Mouse (Mus musculus) hindbrain, postnatal 0 days (tissue): ENCODE measurements around the gene Rnh1. TPM values are rescaled to one million over a fixed set of nuclear protein-coding genes. Genes with fewer than 3 reads are reported as not detected.

Experiments used
- ATAC-seq: fragments of 200-750 bp; cut with Nextera tagmentation; 2 replicates; pipeline ENCODE4 v1.8.0; 2017; ENCODE audit warnings: mild to moderate bottlenecking, moderate TSS enrichment, moderate library complexity
- DNase-seq: peaks from one replicate; pipeline ENCODE4 v3.0.0-alpha.2; 2015; ENCODE audit warnings: low spot score
- H3K27ac ChIP-seq: fragments of 300-500 bp; sonication (generic); 2 replicates; pipeline ENCODE4 v1.5.1; 2014; ENCODE audit warnings: mild to moderate bottlenecking
- H3K27me3 ChIP-seq: fragments of 300-500 bp; sonication (generic); 2 replicates; pipeline ENCODE4 v1.6.1; 2014; ENCODE audit warnings: low read length, mixed read lengths; ENCODE audit not compliant: insufficient read depth
- H3K36me3 ChIP-seq: fragments of 300-500 bp; sonication (generic); 2 replicates; pipeline ENCODE4 v1.6.1; 2014; ENCODE audit warnings: low read length, mixed read lengths; ENCODE audit not compliant: insufficient read depth
- H3K4me1 ChIP-seq: fragments of 300-500 bp; sonication (generic); 2 replicates; pipeline ENCODE4 v1.6.1; 2014; ENCODE audit warnings: antibody characterized with exemption, low read length, mixed read lengths; ENCODE audit not compliant: insufficient read depth
- H3K4me2 ChIP-seq: fragments of 300-500 bp; sonication (generic); 2 replicates; pipeline ENCODE4 v1.6.1; 2014; ENCODE audit warnings: low read depth, mild to moderate bottlenecking, low read length, moderate library complexity, mixed read lengths
- H3K4me3 ChIP-seq: fragments of 300-500 bp; sonication (generic); 2 replicates; pipeline ENCODE4 v1.5.1; 2014; ENCODE audit warnings: low read length
- H3K9ac ChIP-seq: fragments of 300-500 bp; sonication (generic); replicated peaks from 2 replicates; pipeline ENCODE4 v1.6.1; 2014; ENCODE audit warnings: mild to moderate bottlenecking, low read length, moderate library complexity, mixed read lengths
- H3K9me3 ChIP-seq: fragments of 300-500 bp; sonication (generic); 2 replicates; pipeline ENCODE4 v1.6.1; 2016; ENCODE audit warnings: low read length, mixed read lengths
- CTCF ChIP-seq: IDR thresholded peaks from 2 replicates; pipeline ENCODE4 v1.5.1; 2016; ENCODE audit warnings: antibody characterized with exemption, control low read depth, low read depth
- WGBS: fragments of 180-500 bp; shearing (Covaris S2); extraction: QIAGEN DNeasy Blood & Tissue Kit; methylation state at CpG from one replicate; pipeline ENCODE4 v1.1.7; 2014; 5-methylcytosine and 5-hydroxymethylcytosine counted together
- polyA plus RNA-seq: library from polyadenylated mRNA; unstranded; fragments of >200 nt; fragmentation: Nextera tagmentation; extraction: Ambion mirVana; gene quantifications from 2 replicates; pipeline ENCODE4 v1.2.1, GENCODE M21; 2015
- total RNA-seq: library from RNA; depleted of rRNA; stranded (reverse); fragments of >200 nt; gene quantifications from 2 replicates; pipeline ENCODE4 v1.2.3, GENCODE M21; 2014

Rnh1 gene
- total and polyA plus RNA-seq, 2 experiments from 2014 or later, result 55.3 to 65.2 TPM

GRCm38 (mm10) chr7:141131904-141132755, 40.5 kb downstream of the Rnh1 start:
- peak overlapping the region; percentile 89 for H3K4me3 ChIP-seq
- H3K36me3 ChIP-seq, result no peaks in the 10 kb centered on the region; the same call in 1 of the 2 replicates
- 62% methylated on average over 12 of the region's 12 CpGs for WGBS
- H3K27me3 ChIP-seq, result no peaks in the 10 kb centered on the region
- 0 out of 2 replicates have a peak overlapping the region, but pooled peaks have one; percentile 60 for H3K27ac ChIP-seq
- H3K9me3 ChIP-seq, result no peaks in the 10 kb centered on the region
- peak overlapping the region; percentile 91 for H3K4me2 ChIP-seq
- no peak for DNase-seq
- H3K4me1 ChIP-seq, result peaks cover 8% of the 10 kb centered on the region
- ATAC-seq, result no peak
- H3K9ac ChIP-seq, result peak overlapping the region; percentile 85
- no peak for TF ChIP-seq CTCF

GRCm38 (mm10) chr7:141131024-141131820, 41.4 kb downstream of the Rnh1 start:
- H3K4me2 ChIP-seq, result peak overlapping the region; percentile 91
- H3K36me3 ChIP-seq, result no peaks in the 10 kb centered on the region; the same call in 1 of the 2 replicates
- DNase-seq, result peak; percentile 97
- no peaks in the 10 kb centered on the region for H3K27me3 ChIP-seq
- peaks cover 8% of the 10 kb centered on the region for H3K4me1 ChIP-seq
- under 1% methylated on average over 59 of the region's 59 CpGs for WGBS
- H3K9ac ChIP-seq, result peak overlapping the region; percentile 85
- H3K4me3 ChIP-seq, result peak overlapping the region; percentile 89
- H3K9me3 ChIP-seq, result no peaks in the 10 kb centered on the region
- ATAC-seq, result peak; percentile 100
- H3K27ac ChIP-seq, result peak overlapping the region; percentile 60
- no peak for TF ChIP-seq CTCF

GRCm38 (mm10) chr7:141123517-141123856, 49.2 kb downstream of the Rnh1 start:
- DNase-seq, result no peak
- Histone ChIP-seq H3K9me3 (no peaks in the 10 kb centered on the region), H3K27ac (peak overlapping the region; percentile 79), H3K4me3 (peak overlapping the region; percentile 51), H3K4me2 (peak overlapping the region; percentile 72), H3K27me3 (no peaks in the 10 kb centered on the region), H3K9ac (peak overlapping the region; percentile 61), H3K4me1 (no peaks in the 10 kb centered on the region), H3K36me3 (no peaks in the 10 kb centered on the region)
- no peak for ATAC-seq
- TF ChIP-seq CTCF, result no peak
- whole genome bisulfite sequencing, result 1% methylated on average over 15 of the region's 15 CpGs

- no peaks in the 10 kb centered on the region for H3K9me3 ChIP-seq
- H3K27ac ChIP-seq, result peak overlapping the region; percentile 79
- H3K9ac ChIP-seq, result peak overlapping the region; percentile 61
- H3K4me3 ChIP-seq, result peak overlapping the region; percentile 51
- H3K36me3 ChIP-seq, result no peaks in the 10 kb centered on the region
- H3K4me2 ChIP-seq, result peak overlapping the region; percentile 72
- no peak for TF ChIP-seq CTCF
- H3K27me3 ChIP-seq, result no peaks in the 10 kb centered on the region
- H3K4me1 ChIP-seq, result no peaks in the 10 kb centered on the region
- DNase-seq, result peak; percentile 94
- ATAC-seq, result peak; percentile 98
- 2% methylated on average over 29 of the region's 29 CpGs for WGBS
These were observed 49.8 kb downstream of the Rnh1 start for GRCm38 (mm10) chr7:141122689-141123516.

GRCm38 (mm10) chr7:141122245-141122644, 50.4 kb downstream of the Rnh1 start, which contains the start of gene Ptdss2:
TSS of gene Ptdss2 (plus strand) at chr7:141122382.
- Histone ChIP-seq H3K36me3 (no peaks in the 10 kb centered on the region), H3K4me1 (no peaks in the 10 kb centered on the region), H3K9ac (peak within 1 kb of the TSS; percentile 61), H3K4me3 (peak within 1 kb of the TSS; percentile 51), H3K27ac (peak within 1 kb of the TSS; percentile 79), H3K9me3 (no peaks in the 10 kb centered on the region), H3K4me2 (peak within 1 kb of the TSS; percentile 72), H3K27me3 (no peaks in the 10 kb centered on the region)
- DNase-seq, result no peak
- no peak for ATAC-seq
- TF ChIP-seq CTCF, result no peak
- 56% methylated on average over 14 of the region's 14 CpGs for WGBS

GRCm38 (mm10) chr7:141121051-141121531, 51.6 kb downstream of the Rnh1 start:
- no peak for ATAC-seq
- Histone ChIP-seq H3K36me3 (no peaks in the 10 kb centered on the region), H3K9ac (no peak overlapping the region), H3K27ac (no peak overlapping the region), H3K4me1 (no peaks in the 10 kb centered on the region), H3K27me3 (no peaks in the 10 kb centered on the region), H3K9me3 (no peaks in the 10 kb centered on the region), H3K4me2 (no peak overlapping the region), H3K4me3 (no peak overlapping the region)
- whole genome bisulfite sequencing, result 79% methylated on average over 5 of the region's 5 CpGs
- no peak for DNase-seq
- TF ChIP-seq CTCF, result no peak
